Mouse (Mus musculus): ENCODE data around the gene Aph1a. TPM values are rescaled to one million over a fixed set of nuclear protein-coding genes. Genes with fewer than 3 reads are reported as not detected.

The Aph1a gene
- total and polyA plus RNA-seq, 3 experiments: 110 to 170 TPM; not detected in 1

- no peak for TF ChIP-seq JUND (IDR thresholded peaks at IDR 0.05; ENCODE audit: low read depth, low read length)
- TF ChIP-seq MEF2A (IDR thresholded peaks at IDR 0.05; ENCODE audit: extremely low read depth, insufficient replicate concordance, low read depth, low read length, poor library complexity, severe bottlenecking): no peak
Observed at GRCm38 (mm10) chr3:95882816-95883425, 10.8 kb upstream of the Aph1a start (continued).

- Histone ChIP-seq H3K36me3 (ENCODE audit: control insufficient read depth in 1 of 2, insufficient read depth in 2 of 2, low read length in 2 of 2) (peaks cover 0 to 2% of the 10 kb centered on the region in 2 experiments; a peak in 2 of 4 replicates), H3K27ac (ENCODE audit: control insufficient read depth, low read depth, low read length) (no peak overlapping the region), H3K79me2 (ENCODE audit: control insufficient read depth, insufficient read depth, low read length, poor library complexity) (no peaks in the 10 kb centered on the region; the same call in 1 of the 2 replicates), H3K4me1 (ENCODE audit: control insufficient read depth in 1 of 2, insufficient read depth in 2 of 2, low read length in 2 of 2) (peaks cover 5 to 13% of the 10 kb centered on the region in 2 experiments; a peak in 3 of 4 replicates), H3K27me3 (ENCODE audit: control insufficient read depth in 1 of 2, insufficient read depth in 2 of 2, low read length in 2 of 2) (no peaks in the 10 kb centered on the region), H3K4me3 (ENCODE audit: control insufficient read depth in 1 of 2, insufficient read depth in 1 of 2, low read depth in 2 of 2, low read length in 2 of 2) (no peak overlapping the region), H3K9me3 (replicated peaks; ENCODE audit: insufficient read depth, low read length) (no peaks in the 10 kb centered on the region), H3K9ac (ENCODE audit: control insufficient read depth, low read depth, low read length, poor library complexity, severe bottlenecking) (no peak overlapping the region)
- DNase-seq (ENCODE audit: low read depth, low spot score): no peak
- no peak for TF ChIP-seq MYC (IDR thresholded peaks at IDR 0.05; ENCODE audit: low read depth, low read length)
- TF ChIP-seq ELF1 (IDR thresholded peaks at IDR 0.05; ENCODE audit: low read depth, low read length): no peak
- no peak for TF ChIP-seq JUND (IDR thresholded peaks at IDR 0.05; ENCODE audit: low read depth, low read length)
- TF ChIP-seq GABPA (IDR thresholded peaks at IDR 0.05; ENCODE audit: low read depth, low read length): no peak
- no peak for TF ChIP-seq TAL1 (IDR thresholded peaks at IDR 0.05; ENCODE audit: low read length)
- no peak for TF ChIP-seq MAFK (IDR thresholded peaks at IDR 0.05; ENCODE audit: borderline replicate concordance, low read depth, low read length)
- no peak for TF ChIP-seq TBP (IDR thresholded peaks at IDR 0.05; ENCODE audit: low read depth, low read length)
- TF ChIP-seq SIN3A (IDR thresholded peaks at IDR 0.05; ENCODE audit: low read length): no peak
- no peak for TF ChIP-seq NELFE (IDR thresholded peaks at IDR 0.05; ENCODE audit: low read depth, low read length)
- TF ChIP-seq USF2 (IDR thresholded peaks at IDR 0.05; ENCODE audit: borderline replicate concordance in 1 of 2, insufficient read depth in 1 of 2, low read depth in 1 of 2, low read length in 2 of 2): no peak
- no peak for TF ChIP-seq MYB (IDR thresholded peaks at IDR 0.05; ENCODE audit: low read depth, low read length)
- no peak for TF ChIP-seq ZC3H11A (IDR thresholded peaks at IDR 0.05; ENCODE audit: low read depth, low read length)
Observed at GRCm38 (mm10) chr3:95884400-95884799, 9.4 kb upstream of the Aph1a start.

- Histone ChIP-seq H3K9me3 (replicated peaks; ENCODE audit: insufficient read depth, low read length) (no peaks in the 10 kb centered on the region), H3K27ac (ENCODE audit: control insufficient read depth, low read depth, low read length) (no peak overlapping the region), H3K4me3 (ENCODE audit: control insufficient read depth in 1 of 2, insufficient read depth in 1 of 2, low read depth in 2 of 2, low read length in 2 of 2) (no peak overlapping the region), H3K79me2 (ENCODE audit: control insufficient read depth, insufficient read depth, low read length, poor library complexity) (no peaks in the 10 kb centered on the region; the same call in 1 of the 2 replicates), H3K36me3 (ENCODE audit: control insufficient read depth in 1 of 2, insufficient read depth in 2 of 2, low read length in 2 of 2) (peaks cover 0 to 14% of the 10 kb centered on the region in 2 experiments; a peak in 2 of 4 replicates), H3K9ac (ENCODE audit: control insufficient read depth, low read depth, low read length, poor library complexity, severe bottlenecking) (no peak overlapping the region), H3K4me1 (ENCODE audit: control insufficient read depth in 1 of 2, insufficient read depth in 2 of 2, low read length in 2 of 2) (peaks cover 14 to 17% of the 10 kb centered on the region in 2 experiments), H3K27me3 (ENCODE audit: control insufficient read depth in 1 of 2, insufficient read depth in 2 of 2, low read length in 2 of 2) (no peaks in the 10 kb centered on the region)
- no peak for TF ChIP-seq MAZ (IDR thresholded peaks at IDR 0.05; ENCODE audit: low read depth, low read length)
- no peak for TF ChIP-seq MYC (IDR thresholded peaks at IDR 0.05; ENCODE audit: low read depth, low read length)
- no peak for TF ChIP-seq ZKSCAN1 (IDR thresholded peaks at IDR 0.05; ENCODE audit: low read depth, low read length)
- TF ChIP-seq CHD1 (IDR thresholded peaks at IDR 0.05; ENCODE audit: low read depth, low read length): no peak
- TF ChIP-seq USF1 (IDR thresholded peaks at IDR 0.05; ENCODE audit: low read depth, low read length): no peak
- TF ChIP-seq CTCF (IDR thresholded peaks at IDR 0.05 in 2 of 3, conservative IDR thresholded peaks at IDR 0.05 in 1 of 3; ENCODE audit: control insufficient read depth in 1 of 3, insufficient read depth in 1 of 3, low read depth in 2 of 3, low read length in 3 of 3, poor library complexity in 1 of 3, severe bottlenecking in 1 of 3): no peak
- DNase-seq (ENCODE audit: low read depth, low spot score): no peak
Observed at GRCm38 (mm10) chr3:95887596-95887995, 6.2 kb upstream of the Aph1a start.
